Mouse (Mus musculus) gastrocnemius, postnatal 4 days (tissue): ENCODE results near the gene Olfr837. TPM values are rescaled to one million over a fixed set of nuclear protein-coding genes. Genes with fewer than 3 reads are reported as not detected.
"Not testable (repeated sequence)": the region's sequence is repeated elsewhere in the genome, so short reads cannot be mapped to it uniquely, and the experiment has no call there.

Experiments used
- DNase-seq, 2 experiments: peaks; one replicate each; pipeline ENCODE4 v3.0.0; 2021 to 2022; ENCODE audit warnings: low spot score in 2 of 2, mixed read lengths in 2 of 2
- long read RNA-seq, 2 experiments: library from polyadenylated mRNA; stranded (forward); transcript quantifications; one replicate each; pipeline ENCODE4 v2.0.0; 2021
- total RNA-seq, 2 experiments: library from RNA; stranded (reverse); gene quantifications; 2 replicates each; pipeline ENCODE4 v1.2.3; 2021

The Olfr837 gene
- not detected for total RNA-seq
- long read RNA-seq, experiment 1 = 0 reads
- long read RNA-seq, experiment 2 = 0 reads

GRCm38 (mm10) chr9:19136017-19136416, at the start of gene Olfr837:
Gene Olfr837, plus strand, starts transcription at chr9:19136317.
- DNase-seq = no peak

- not testable (repeated sequence) for DNase-seq
Measured at GRCm38 (mm10) chr9:19092889-19093753, 43.0 kb upstream of the Olfr837 start.

- no peak for DNase-seq
Measured at GRCm38 (mm10) chr9:19097286-19097685, 38.8 kb upstream of the Olfr837 start.

- DNase-seq = no peak
Measured at GRCm38 (mm10) chr9:19120082-19120481, 16.0 kb upstream of the Olfr837 start, which contains the start of gene Olfr836. Gene Olfr836, plus strand, starts transcription at chr9:19120382.

DNA sequence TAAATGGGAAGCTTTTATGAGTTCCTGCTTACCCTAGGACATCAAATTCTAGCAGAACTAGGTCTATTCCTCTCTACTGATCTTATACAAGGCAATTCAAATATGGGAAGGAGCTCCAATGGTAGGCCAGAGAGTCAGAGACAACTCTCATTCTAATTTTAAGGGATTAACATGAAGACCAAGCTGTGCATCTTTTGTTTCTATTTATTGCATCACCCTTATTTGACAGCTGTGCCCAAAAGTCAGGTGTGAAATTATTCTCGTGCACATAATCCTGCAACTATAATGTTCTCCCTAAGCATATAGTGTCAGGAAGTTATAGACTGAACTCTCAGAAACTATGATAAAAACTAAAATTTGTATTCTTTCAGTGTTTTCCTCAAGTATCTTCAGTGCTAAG, 41.1 kb downstream of the Olfr837 start, which contains the start of gene Olfr839-ps1:
Gene Olfr839-ps1, minus strand, starts transcription at position 101 of the 400 bp plus-strand sequence.
- DNase-seq = no peak

Other genes with a start within 250 kb of the Olfr837 start
- gene Olfr832, start 199.2 kb upstream of the Olfr837 start, total RNA-seq = not detected
- gene Olfr834, start 148.3 kb upstream of the Olfr837 start, total RNA-seq = not detected
- not detected for gene Olfr835, start 103.6 kb upstream of the Olfr837 start, total RNA-seq
- not detected for gene Olfr836, start 15.9 kb upstream of the Olfr837 start, total RNA-seq
- gene Olfr839-ps1, start 41.0 kb downstream of the Olfr837 start, total RNA-seq = under 1 TPM; 0.02 to 0.03 TPM
- not detected for gene Olfr843, start 115.7 kb downstream of the Olfr837 start, total RNA-seq
- gene Olfr844, start 180.0 kb downstream of the Olfr837 start, total RNA-seq = not detected
- gene Olfr845, start 200.1 kb downstream of the Olfr837 start, total RNA-seq = not detected
- not detected for gene Olfr846, start 227.7 kb downstream of the Olfr837 start, total RNA-seq
- not detected for gene Olfr847, start 242.4 kb downstream of the Olfr837 start, total RNA-seq